Mouse (Mus musculus) ES-E14 (cell line): Measurements from ENCODE around the gene Magi2. TPM values are rescaled to one million over a fixed set of nuclear protein-coding genes. Genes with fewer than 3 reads are reported as not detected.

Experiments
- DNase-seq: peaks from one replicate; pipeline ENCODE4 v3.0.0-alpha.2; 2013; ENCODE audit warnings: low read depth, low spot score
- H3K27ac ChIP-seq: 2 replicates; pipeline ENCODE4 v1.5.1; 2012; ENCODE audit warnings: low read depth, mild to moderate bottlenecking, low read length, moderate library complexity, mixed read lengths; ENCODE audit not compliant: poor library complexity, insufficient read depth, severe bottlenecking
- H3K36me3 ChIP-seq: 2 replicates; pipeline ENCODE4 v1.6.1; 2012; ENCODE audit warnings: mild to moderate bottlenecking, low read length, moderate library complexity, mixed read lengths; ENCODE audit not compliant: control insufficient read depth, poor library complexity, insufficient read depth, severe bottlenecking
- H3K4me1 ChIP-seq, 2 experiments: fragments of 150-350 bp in 1 of 2; sonication (generic) in 1 of 2; 2 replicates each; pipeline ENCODE4 v1.6.1; 2012; ENCODE audit warnings: low read length in 2 of 2, mild to moderate bottlenecking in 1 of 2, mixed read lengths in 1 of 2; ENCODE audit not compliant: control insufficient read depth in 2 of 2, insufficient read depth in 2 of 2, poor library complexity in 1 of 2
- H3K4me3 ChIP-seq, 2 experiments: fragments of 150-350 bp in 1 of 2; sonication (generic) in 1 of 2; 2 replicates each; pipeline ENCODE4 v1.5.1; 2012; ENCODE audit warnings: low read length in 2 of 2, low read depth in 1 of 2, mild to moderate bottlenecking in 1 of 2, mixed read lengths in 1 of 2; ENCODE audit not compliant: insufficient read depth in 1 of 2, poor library complexity in 1 of 2, severe bottlenecking in 1 of 2
- H3K9ac ChIP-seq: 2 replicates; pipeline ENCODE4 v1.6.1; 2012; ENCODE audit warnings: low read depth, mild to moderate bottlenecking, low read length, mixed read lengths; ENCODE audit not compliant: poor library complexity, insufficient read depth, severe bottlenecking
- H3K9me3 ChIP-seq: fragments of 150-350 bp; sonication (generic); 2 replicates; pipeline ENCODE4 v1.6.1; 2012; ENCODE audit warnings: low read depth, mild to moderate bottlenecking, low read length; ENCODE audit not compliant: control insufficient read depth, insufficient read depth
- CHD2 ChIP-seq: IDR thresholded peaks from 2 replicates; pipeline ENCODE4 v1.6.1; 2014; ENCODE audit warnings: mild to moderate bottlenecking, low read depth, low read length, inconsistent platforms
- HCFC1 ChIP-seq: IDR thresholded peaks from 2 replicates; pipeline ENCODE4 v1.6.1; 2012; ENCODE audit warnings: low read length, inconsistent platforms, borderline replicate concordance; ENCODE audit not compliant: insufficient read depth
- MAFK ChIP-seq: IDR thresholded peaks from 2 replicates; pipeline ENCODE4 v1.6.1; 2014; ENCODE audit warnings: mild to moderate bottlenecking, low read depth, low read length, inconsistent platforms; ENCODE audit not compliant: insufficient read depth
- ZC3H11A ChIP-seq: IDR thresholded peaks from 2 replicates; pipeline ENCODE4 v1.6.1; 2012; ENCODE audit warnings: low read depth, mild to moderate bottlenecking, inconsistent platforms, low read length, borderline replicate concordance
- ZNF384 ChIP-seq: IDR thresholded peaks from 2 replicates; pipeline ENCODE4 v1.6.1; 2012; ENCODE audit warnings: low read depth, low read length, inconsistent platforms
- in situ Hi-C, 2 experiments: fragments of 600-800 bp; cut with MboI; formaldehyde crosslinking; loops; one replicate each; pipeline ENCODE4 v1.15.1; 2025; ENCODE audit warnings: low sequenced_read_pairs in 2 of 2, inconsistent platforms in 1 of 2; ENCODE audit not compliant: unreplicated experiment in 2 of 2
- total RNA-seq: library from RNA; depleted of rRNA; stranded (reverse); fragments of 300-350 nt; gene quantifications from 2 replicates; pipeline ENCODE4 v1.2.3, GENCODE M21; 2012

Gene Magi2
- total RNA-seq, 1 experiment: 0.85 TPM

DNA sequence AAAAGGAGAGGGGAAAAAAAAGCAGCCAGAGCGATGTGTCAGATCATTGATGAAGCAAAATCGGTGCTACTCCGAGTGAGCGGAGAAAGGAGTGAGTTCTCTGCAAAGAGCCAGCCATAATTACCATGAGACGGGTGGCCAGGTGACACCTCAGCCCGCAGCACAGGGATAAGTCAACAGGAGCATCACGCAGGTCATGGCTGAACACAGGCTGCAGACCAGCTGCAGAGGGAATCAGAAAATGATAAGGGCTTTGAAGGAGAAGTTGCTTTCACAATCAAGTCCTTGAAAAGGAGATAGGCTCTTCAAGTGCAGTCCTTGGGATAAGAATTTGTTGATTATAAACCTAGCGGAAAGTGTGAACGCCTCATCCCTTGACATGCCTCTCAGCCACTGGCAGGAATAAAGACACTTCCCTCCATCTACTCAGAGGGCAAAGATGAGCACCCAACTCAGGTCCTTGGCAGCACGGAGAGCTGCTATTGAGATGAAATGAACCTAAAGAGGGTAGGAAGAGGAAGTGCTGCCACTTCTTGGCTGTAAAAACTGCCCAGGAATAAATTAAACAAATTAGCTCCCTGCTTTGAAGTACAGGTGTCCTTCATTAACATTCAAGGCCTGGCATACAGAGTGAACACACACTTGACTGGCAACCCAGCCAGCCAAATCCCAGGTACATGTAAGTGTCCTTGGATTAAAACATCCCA is 1428.1 kb downstream of the Magi2 start:
- in situ Hi-C loops: no loop called here
- H3K9ac ChIP-seq: no peak overlapping the region
- no peak for DNase-seq
- H3K36me3 ChIP-seq: no peaks in the 10 kb centered on the region
- no peak overlapping the region for H3K27ac ChIP-seq
- no peak overlapping the region for H3K4me3 ChIP-seq
- no peak for TF ChIP-seq MAFK
- TF ChIP-seq CHD2: no peak
- no peak for TF ChIP-seq HCFC1
- no peak for TF ChIP-seq ZC3H11A
- no peaks in the 10 kb centered on the region for H3K9me3 ChIP-seq
- H3K4me1 ChIP-seq: 0 out of 4 replicates have a peak, but pooled peaks cover 0 to 5% of the 10 kb centered on the region in 2 experiments

DNA sequence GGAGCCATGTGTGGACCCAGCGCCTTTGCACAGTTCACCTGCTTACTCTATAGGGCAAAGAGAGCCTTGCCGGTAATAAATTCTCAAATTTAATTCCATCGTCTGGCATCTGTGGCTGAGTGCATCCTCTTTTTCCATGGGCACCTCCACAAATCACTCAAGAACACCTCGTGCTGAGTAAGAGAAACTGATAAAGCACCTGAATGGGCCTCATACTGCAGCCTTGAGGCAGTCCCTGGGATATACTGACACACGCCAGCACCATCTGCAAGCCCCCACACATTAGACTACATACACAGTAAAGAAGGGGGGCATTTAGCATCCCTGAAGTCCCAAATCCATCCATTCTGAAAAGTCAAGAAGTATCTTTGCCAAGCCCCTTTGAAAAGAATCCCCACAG is 1430.2 kb downstream of the Magi2 start:
- Histone ChIP-seq H3K4me3 (no peak overlapping the region), H3K4me1 (0 out of 4 replicates have a peak, but pooled peaks cover 0 to 5% of the 10 kb centered on the region in 2 experiments), H3K36me3 (no peaks in the 10 kb centered on the region), H3K27ac (no peak overlapping the region), H3K9ac (no peak overlapping the region), H3K9me3 (no peaks in the 10 kb centered on the region)
- TF ChIP-seq HCFC1 (no peak), CHD2 (no peak), MAFK (no peak), ZNF384 (no peak)
- in situ Hi-C loops: no loop called here
- DNase-seq: no peak

DNA sequence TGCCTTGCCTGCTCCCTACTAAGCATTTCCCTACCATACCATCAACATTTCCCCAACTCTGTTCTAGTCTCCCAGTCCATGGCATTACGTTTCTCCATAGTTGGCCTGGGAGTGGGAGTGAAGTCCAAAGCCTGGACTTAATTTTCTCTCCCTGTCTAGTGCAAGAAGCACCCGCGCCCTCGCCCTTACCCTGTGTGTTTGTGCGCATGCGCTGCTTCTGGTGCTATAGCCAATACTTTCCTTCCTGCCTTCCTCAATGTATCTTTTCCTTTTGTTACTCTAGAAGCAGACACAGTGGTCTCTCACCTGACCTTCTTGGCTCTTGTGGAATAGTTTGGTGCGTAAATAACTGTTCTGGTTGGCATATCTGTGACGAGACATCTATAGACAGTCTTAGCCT is 1440.8 kb downstream of the Magi2 start:
- in situ Hi-C loops: no loop called here
- Histone ChIP-seq H3K9me3 (no peaks in the 10 kb centered on the region), H3K27ac (no peak overlapping the region), H3K4me3 (no peak overlapping the region), H3K4me1 (peaks cover 0 to 10% of the 10 kb centered on the region in 2 experiments; a peak in 2 of 4 replicates), H3K36me3 (no peaks in the 10 kb centered on the region), H3K9ac (no peak overlapping the region)
- no peak for TF ChIP-seq ZNF384
- no peak for TF ChIP-seq HCFC1
- TF ChIP-seq MAFK: no peak
- TF ChIP-seq ZC3H11A: no peak
- no peak for TF ChIP-seq CHD2
- DNase-seq: no peak

DNA sequence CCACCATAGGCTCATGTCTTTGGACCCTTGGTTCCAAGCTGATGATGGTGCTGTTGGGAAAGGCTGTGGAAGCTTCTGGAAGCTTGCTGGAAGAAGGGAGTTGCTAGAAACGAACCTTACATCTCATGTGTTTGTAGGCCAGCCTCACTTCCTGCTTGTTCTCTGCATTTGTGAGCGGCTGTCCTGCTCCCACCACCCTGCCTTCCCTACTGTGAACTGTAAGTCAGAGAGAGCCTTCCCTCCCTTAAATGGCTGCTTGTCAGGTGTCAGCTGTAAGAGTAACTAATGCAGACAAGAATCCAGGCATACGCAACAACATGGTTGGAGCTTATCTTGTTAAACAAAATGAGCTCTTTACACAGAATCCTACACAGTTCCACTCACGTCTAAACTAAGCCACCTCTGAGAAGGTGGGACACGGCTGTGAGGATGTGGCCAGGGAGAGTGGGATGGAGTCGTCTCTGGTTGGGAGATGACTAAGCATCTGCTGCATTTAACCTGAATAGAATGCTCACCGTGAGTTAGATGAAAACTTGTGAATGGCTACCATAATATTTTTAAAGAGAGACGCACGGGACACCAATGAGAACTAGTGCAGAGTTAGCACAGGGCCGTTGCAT is 1442.0 kb downstream of the Magi2 start:
- no peak overlapping the region for H3K9ac ChIP-seq
- no peak for DNase-seq
- H3K4me3 ChIP-seq: no peak overlapping the region
- no peaks in the 10 kb centered on the region for H3K36me3 ChIP-seq
- H3K9me3 ChIP-seq: no peaks in the 10 kb centered on the region
- TF ChIP-seq ZC3H11A (no peak), CHD2 (no peak), MAFK (no peak), ZNF384 (no peak), HCFC1 (no peak)
- in situ Hi-C loops: no loop called here
- no peak overlapping the region for H3K27ac ChIP-seq
- H3K4me1 ChIP-seq: peaks cover 0 to 10% of the 10 kb centered on the region in 2 experiments; a peak in 2 of 4 replicates

DNA sequence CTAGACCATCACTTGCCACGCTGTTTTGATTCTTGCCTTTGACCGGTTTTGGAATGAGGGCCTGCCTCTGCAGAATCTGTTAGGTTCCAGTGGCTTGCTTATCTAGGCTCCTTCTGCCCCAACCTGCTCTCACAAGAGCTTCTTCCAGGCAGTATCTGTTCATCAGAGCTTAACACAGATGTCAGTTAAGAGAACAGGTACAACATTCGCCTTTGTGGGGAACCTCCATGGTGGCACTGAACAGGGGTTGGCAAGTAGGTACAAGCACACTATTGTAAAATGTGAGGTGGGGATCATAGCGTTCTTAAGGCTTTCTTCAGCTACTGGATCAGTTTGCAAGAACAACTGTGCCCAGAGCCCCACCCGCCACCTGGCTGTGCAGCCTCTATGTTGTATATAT is 1442.6 kb downstream of the Magi2 start:
- Histone ChIP-seq H3K27ac (no peak overlapping the region), H3K4me3 (no peak overlapping the region), H3K36me3 (no peaks in the 10 kb centered on the region), H3K9me3 (no peaks in the 10 kb centered on the region), H3K4me1 (peaks cover 0 to 12% of the 10 kb centered on the region in 2 experiments; a peak in 2 of 4 replicates), H3K9ac (no peak overlapping the region)
- no peak for TF ChIP-seq CHD2
- no peak for TF ChIP-seq ZNF384
- TF ChIP-seq MAFK: no peak
- TF ChIP-seq HCFC1: no peak
- no peak for TF ChIP-seq ZC3H11A
- DNase-seq: no peak
- in situ Hi-C loops: no loop called here
